Mouse (Mus musculus): Measurements from ENCODE around the gene Fgfr2. TPM values are rescaled to one million over a fixed set of nuclear protein-coding genes. Genes with fewer than 3 reads are reported as not detected.

The Fgfr2 gene
- polyA plus RNA-seq, 1 experiment = 14.7 TPM

DNA sequence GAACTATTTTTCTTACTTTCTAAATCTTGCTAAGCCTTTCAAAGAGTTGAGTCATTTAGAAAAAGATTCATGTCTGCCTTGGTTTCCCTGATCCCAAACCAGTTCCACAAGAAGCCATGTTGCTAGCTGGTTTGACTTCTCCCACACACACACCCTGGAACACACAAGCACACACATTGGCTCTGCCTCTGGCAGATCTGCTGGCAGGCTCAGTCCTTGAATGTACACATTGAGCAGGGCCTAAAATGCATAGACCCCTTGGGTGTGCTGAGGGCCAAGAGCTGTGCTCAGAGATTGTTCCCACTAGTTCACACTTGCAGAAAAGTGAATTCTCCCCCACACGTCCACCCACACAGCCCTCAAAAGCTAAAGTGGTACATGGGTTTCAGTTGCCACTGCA lies 1164.4 kb downstream of the Fgfr2 start:
- TF ChIP-seq CTCF (IDR thresholded peaks at IDR 0.05; ENCODE audit: extremely low read depth, insufficient read length, insufficient replicate concordance, low read depth, low read length) (no peak), POLR2A (IDR thresholded peaks at IDR 0.05; ENCODE audit: low read depth, low read length) (no peak)
- 58% methylated on average over 1 of the region's 1 CpGs for WGBS
- Histone ChIP-seq H3K27ac (ENCODE audit: insufficient read depth, low read depth, low read length) (no peak overlapping the region), H3K4me3 (ENCODE audit: low read depth, low read length) (no peak overlapping the region), H3K4me1 (ENCODE audit: control insufficient read depth, insufficient read depth, insufficient read length, low read length) (no peaks in the 10 kb centered on the region), H3K27me3 (ENCODE audit: control insufficient read depth, insufficient read depth, low read length) (no peaks in the 10 kb centered on the region), H3K36me3 (ENCODE audit: control insufficient read depth, insufficient read depth, low read length) (no peaks in the 10 kb centered on the region)

GRCm38 (mm10) chr7:131953402-131953801 lies 1169.7 kb downstream of the Fgfr2 start:
- Histone ChIP-seq H3K27me3 (ENCODE audit: control insufficient read depth, insufficient read depth, low read length) (no peaks in the 10 kb centered on the region), H3K36me3 (ENCODE audit: control insufficient read depth, insufficient read depth, low read length) (no peaks in the 10 kb centered on the region), H3K27ac (ENCODE audit: insufficient read depth, low read depth, low read length) (no peak overlapping the region), H3K4me1 (ENCODE audit: control insufficient read depth, insufficient read depth, insufficient read length, low read length) (no peaks in the 10 kb centered on the region), H3K4me3 (ENCODE audit: low read depth, low read length) (no peak overlapping the region)
- 56% methylated on average over 3 of the region's 3 CpGs for WGBS
- TF ChIP-seq POLR2A (IDR thresholded peaks at IDR 0.05; ENCODE audit: low read depth, low read length) = no peak
- no peak for TF ChIP-seq CTCF (IDR thresholded peaks at IDR 0.05; ENCODE audit: extremely low read depth, insufficient read length, insufficient replicate concordance, low read depth, low read length)

DNA sequence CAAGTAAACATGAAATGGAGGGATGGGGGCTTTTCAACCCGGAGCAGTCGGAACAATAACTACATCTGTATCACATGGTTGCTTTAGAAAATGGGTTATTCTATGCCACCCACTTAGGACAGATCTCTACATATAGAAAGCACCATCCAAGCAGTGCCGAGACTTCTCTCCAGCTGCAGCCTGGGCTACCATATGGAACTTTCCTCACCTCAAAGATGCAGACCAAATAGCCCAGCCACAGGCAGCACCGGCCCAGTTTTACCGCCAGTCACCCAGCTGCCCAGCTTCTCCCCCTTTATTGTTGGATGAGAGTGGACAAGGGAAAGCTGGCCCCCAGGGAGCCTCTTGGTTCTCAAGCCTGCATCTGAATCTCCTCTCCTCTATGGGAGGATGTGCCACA lies 1172.0 kb downstream of the Fgfr2 start:
- Histone ChIP-seq H3K4me3 (ENCODE audit: low read depth, low read length) (no peak overlapping the region), H3K27ac (ENCODE audit: insufficient read depth, low read depth, low read length) (no peak overlapping the region), H3K36me3 (ENCODE audit: control insufficient read depth, insufficient read depth, low read length) (no peaks in the 10 kb centered on the region), H3K4me1 (ENCODE audit: control insufficient read depth, insufficient read depth, insufficient read length, low read length) (no peaks in the 10 kb centered on the region), H3K27me3 (ENCODE audit: control insufficient read depth, insufficient read depth, low read length) (no peaks in the 10 kb centered on the region)
- WGBS = 79% methylated on average over 5 of the region's 5 CpGs
- TF ChIP-seq CTCF (IDR thresholded peaks at IDR 0.05; ENCODE audit: extremely low read depth, insufficient read length, insufficient replicate concordance, low read depth, low read length) = no peak
- TF ChIP-seq POLR2A (IDR thresholded peaks at IDR 0.05; ENCODE audit: low read depth, low read length) = no peak

DNA sequence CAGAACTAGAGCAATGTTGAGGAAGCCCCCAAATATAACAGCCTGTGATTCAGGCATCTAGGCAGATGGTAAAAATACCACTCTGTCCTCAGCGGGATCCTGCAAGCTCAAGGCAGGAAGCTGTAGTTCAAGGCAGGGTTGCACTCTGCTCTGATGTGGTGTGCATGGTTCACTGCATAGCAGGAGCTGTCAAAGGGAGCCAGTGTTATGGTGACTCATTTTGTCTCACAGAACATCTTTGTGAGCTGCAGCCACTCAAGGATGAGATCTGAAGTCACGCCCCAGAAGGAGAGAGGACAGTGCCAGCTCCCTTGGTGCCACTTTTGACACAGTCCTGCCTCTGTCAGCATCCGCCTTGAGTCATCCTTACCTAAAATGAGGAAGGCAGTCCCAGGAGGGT lies 1185.5 kb downstream of the Fgfr2 start:
- Histone ChIP-seq H3K27me3 (ENCODE audit: control insufficient read depth, insufficient read depth, low read length) (no peaks in the 10 kb centered on the region), H3K4me3 (ENCODE audit: low read depth, low read length) (no peak overlapping the region), H3K27ac (ENCODE audit: insufficient read depth, low read depth, low read length) (no peak overlapping the region), H3K36me3 (ENCODE audit: control insufficient read depth, insufficient read depth, low read length) (no peaks in the 10 kb centered on the region), H3K4me1 (ENCODE audit: control insufficient read depth, insufficient read depth, insufficient read length, low read length) (no peaks in the 10 kb centered on the region)
- no peak for TF ChIP-seq POLR2A (IDR thresholded peaks at IDR 0.05; ENCODE audit: low read depth, low read length)
- no peak for TF ChIP-seq CTCF (IDR thresholded peaks at IDR 0.05; ENCODE audit: extremely low read depth, insufficient read length, insufficient replicate concordance, low read depth, low read length)
- WGBS = 78% methylated on average over 3 of the region's 3 CpGs

DNA sequence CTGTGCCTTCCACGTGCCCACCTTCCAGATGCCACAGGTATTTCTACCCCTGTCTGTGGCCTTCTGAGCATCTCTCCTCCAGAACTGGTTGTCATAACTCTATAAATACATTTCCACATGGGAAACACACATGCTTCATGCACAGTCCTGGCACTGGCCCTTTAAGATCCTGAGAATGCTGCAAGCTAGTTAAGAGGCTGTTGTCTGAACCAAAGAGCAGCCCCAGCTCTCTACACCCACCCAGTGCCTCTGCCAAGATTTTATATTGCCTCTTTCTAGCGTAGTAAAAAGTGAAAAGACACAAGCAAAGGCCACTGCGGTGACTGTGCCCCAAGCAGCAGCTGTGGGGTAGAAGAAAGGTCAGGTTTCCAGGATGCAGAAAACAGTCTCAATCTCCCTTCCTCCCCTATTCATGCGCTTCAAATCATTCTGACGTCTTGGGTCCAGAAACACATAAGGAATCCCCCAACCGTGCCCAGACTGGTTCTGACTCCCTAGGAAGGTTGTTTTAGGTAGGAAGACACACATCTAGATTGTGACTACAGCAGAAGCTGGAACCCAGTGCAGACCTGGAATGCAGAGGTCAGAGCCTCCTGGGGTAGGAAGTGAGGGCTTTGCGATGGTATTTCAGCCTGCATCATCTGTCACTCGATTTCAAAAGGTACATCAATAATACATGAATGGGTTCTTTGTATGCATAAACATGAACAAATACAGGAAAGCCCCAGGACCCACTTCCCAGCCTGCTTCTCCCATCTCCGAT lies 1195.7 kb downstream of the Fgfr2 start:
- H3K36me3 ChIP-seq (ENCODE audit: control insufficient read depth, insufficient read depth, low read length) = no peaks in the 10 kb centered on the region
- 47% methylated on average over 9 of the region's 9 CpGs for WGBS
- H3K4me3 ChIP-seq (ENCODE audit: low read depth, low read length) = no peak overlapping the region
- H3K27me3 ChIP-seq (ENCODE audit: control insufficient read depth, insufficient read depth, low read length) = no peaks in the 10 kb centered on the region
- no peaks in the 10 kb centered on the region for H3K4me1 ChIP-seq (ENCODE audit: control insufficient read depth, insufficient read depth, insufficient read length, low read length)
- H3K27ac ChIP-seq (ENCODE audit: insufficient read depth, low read depth, low read length) = no peak overlapping the region
- no peak for TF ChIP-seq POLR2A (IDR thresholded peaks at IDR 0.05; ENCODE audit: low read depth, low read length)
- TF ChIP-seq CTCF (IDR thresholded peaks at IDR 0.05; ENCODE audit: extremely low read depth, insufficient read length, insufficient replicate concordance, low read depth, low read length) = no peak

GRCm38 (mm10) chr7:131917384-131917783 lies 1205.8 kb downstream of the Fgfr2 start:
- H3K36me3 ChIP-seq (ENCODE audit: control insufficient read depth, insufficient read depth, low read length) = no peaks in the 10 kb centered on the region
- WGBS = 36% methylated on average over 7 of the region's 7 CpGs
- H3K27me3 ChIP-seq (ENCODE audit: control insufficient read depth, insufficient read depth, low read length) = no peaks in the 10 kb centered on the region
- TF ChIP-seq CTCF (IDR thresholded peaks at IDR 0.05; ENCODE audit: extremely low read depth, insufficient read length, insufficient replicate concordance, low read depth, low read length) (no peak), POLR2A (IDR thresholded peaks at IDR 0.05; ENCODE audit: low read depth, low read length) (no peak)
- H3K27ac ChIP-seq (ENCODE audit: insufficient read depth, low read depth, low read length) = no peak overlapping the region
- no peak overlapping the region for H3K4me3 ChIP-seq (ENCODE audit: low read depth, low read length)
- H3K4me1 ChIP-seq (ENCODE audit: control insufficient read depth, insufficient read depth, insufficient read length, low read length) = no peaks in the 10 kb centered on the region

DNA sequence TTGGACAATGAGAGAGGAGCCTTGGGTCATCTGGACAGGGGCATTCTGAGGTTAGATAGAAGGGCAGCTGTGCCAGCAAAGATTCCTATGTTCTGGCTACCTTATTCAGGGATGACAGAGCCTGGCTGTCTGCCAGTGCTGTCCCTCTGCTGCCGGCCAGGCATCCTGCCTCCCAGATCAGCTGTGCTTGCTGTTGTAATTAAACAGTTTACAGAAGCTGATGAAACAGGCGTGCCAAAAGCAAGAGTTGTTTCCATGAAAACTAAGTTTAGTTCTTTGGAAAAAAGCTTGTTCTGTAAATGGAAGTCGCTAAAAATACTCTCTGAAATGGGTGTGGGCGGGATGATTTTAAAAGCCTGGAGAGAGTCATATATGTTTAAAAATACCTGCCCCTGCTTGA lies 1213.5 kb downstream of the Fgfr2 start:
- H3K36me3 ChIP-seq (ENCODE audit: control insufficient read depth, insufficient read depth, low read length) = no peaks in the 10 kb centered on the region
- no peaks in the 10 kb centered on the region for H3K4me1 ChIP-seq (ENCODE audit: control insufficient read depth, insufficient read depth, insufficient read length, low read length)
- no peak overlapping the region for H3K4me3 ChIP-seq (ENCODE audit: low read depth, low read length)
- 46% methylated on average over 4 of the region's 4 CpGs for WGBS
- no peaks in the 10 kb centered on the region for H3K27me3 ChIP-seq (ENCODE audit: control insufficient read depth, insufficient read depth, low read length)
- no peak overlapping the region for H3K27ac ChIP-seq (ENCODE audit: insufficient read depth, low read depth, low read length)
- TF ChIP-seq POLR2A (IDR thresholded peaks at IDR 0.05; ENCODE audit: low read depth, low read length) (no peak), CTCF (IDR thresholded peaks at IDR 0.05; ENCODE audit: extremely low read depth, insufficient read length, insufficient replicate concordance, low read depth, low read length) (no peak)

Measured in small intestine, adult 2 months (tissue).